In the genomic region with DNA sequence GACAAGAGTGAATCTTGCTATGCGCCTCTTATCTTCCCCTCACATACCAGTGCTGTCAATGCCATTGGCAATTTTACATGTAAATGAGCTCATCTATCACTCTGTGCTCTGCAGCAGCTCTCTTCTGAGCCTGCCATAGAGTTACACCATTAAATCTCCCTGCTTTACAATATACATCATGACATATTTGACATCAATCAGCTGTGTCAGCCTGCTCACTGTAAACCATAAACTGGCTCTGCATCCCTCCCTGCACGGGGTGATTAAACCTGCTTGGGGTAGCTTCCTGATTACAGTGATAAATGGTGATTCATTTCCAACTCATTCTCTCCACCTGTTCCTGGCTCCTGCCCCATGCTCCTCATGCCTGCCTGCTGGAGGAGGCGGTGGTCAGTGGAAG, we compare ENCODE assay signal across 15 mouse cellular contexts.
DNase-seq lines count a peak whose midpoint lies in the region; ATAC-seq lines count a peak whose summit lies in the region.
"Had no signal": no experiment of that assay in that cellular context is flagged by ENCODE, and none has a peak within 500 bp of the region (broad histone marks: within the 10 kb centered on the region; RNA-seq: fewer than 3 reads in every experiment).

No protein-coding gene starts in this region.

- peak; percentile 81 for ATAC-seq in cerebellum, adult (ENCODE audit: insufficient number of reproducible peaks, low FRiP score, low TSS enrichment)
- ATAC-seq in forebrain, embryonic 15.5 days (replicated peaks): 0 out of 2 replicates have a peak, but pooled peaks have one; percentile 16
- ATAC-seq in midbrain, embryonic 15.5 days (replicated peaks): peak; percentile 65; the same call in 1 of the 2 replicates

- H3K9me3 ChIP-seq in forebrain, embryonic 15.5 days: no peaks in the 10 kb centered on the region
- H3K9me3 ChIP-seq in midbrain, embryonic 15.5 days: no peaks in the 10 kb centered on the region
- H3K9me3 ChIP-seq: embryonic facial prominence, embryonic 12.5 days; heart, embryonic 13.5 days had no signal

- no peak for DNase-seq in cerebellum, postnatal 4 days (ENCODE audit: low spot score in 2 of 2)
- peak; percentile 76 to 87 for DNase-seq in cerebellum, adult 18-20 months
- DNase-seq in lung, postnatal 10 days: no peak
- no peak for DNase-seq in embryo, embryonic 10 days (ENCODE audit: low spot score)
- DNase-seq in lung, postnatal 4 days: no peak
- DNase-seq: gastrocnemius, postnatal 36 days; lung, embryonic 14.5 days; right cerebral cortex, postnatal 14 days had no signal

- H3K27me3 ChIP-seq in forebrain, embryonic 15.5 days: no peaks in the 10 kb centered on the region
- no peaks in the 10 kb centered on the region; the same call in 1 of the 2 replicates for H3K27me3 ChIP-seq in midbrain, embryonic 15.5 days (replicated peaks)
- H3K27me3 ChIP-seq: CH12.LX; embryonic facial prominence, embryonic 12.5 days; heart, embryonic 13.5 days had no signal

- H3K4me3 ChIP-seq in forebrain, embryonic 15.5 days: no peak overlapping the region
- no peak overlapping the region for H3K4me3 ChIP-seq in midbrain, embryonic 15.5 days
- H3K4me3 ChIP-seq: embryonic facial prominence, embryonic 12.5 days; heart, embryonic 13.5 days; left cerebral cortex, adult 2 months had no signal

- no peaks in the 10 kb centered on the region for H3K4me1 ChIP-seq in forebrain, embryonic 15.5 days
- peaks cover 13% of the 10 kb centered on the region; the same call in 1 of the 2 replicates for H3K4me1 ChIP-seq in midbrain, embryonic 15.5 days
- H3K4me1 ChIP-seq: embryonic facial prominence, embryonic 12.5 days; heart, embryonic 13.5 days had no signal

- H3K27ac ChIP-seq in forebrain, embryonic 15.5 days (replicated peaks): no peak overlapping the region
- H3K27ac ChIP-seq in midbrain, embryonic 15.5 days: peak overlapping the region; percentile 10
- H3K27ac ChIP-seq: embryonic facial prominence, embryonic 12.5 days; heart, embryonic 13.5 days; left cerebral cortex, adult 2 months had no signal

- 67% methylated on average over 3 of the region's 3 CpGs for WGBS in forebrain, embryonic 15.5 days
- WGBS in midbrain, embryonic 15.5 days: 45% methylated on average over 3 of the region's 3 CpGs

- no peak overlapping the region for H3K9ac ChIP-seq in forebrain, embryonic 15.5 days (replicated peaks)
- no peak overlapping the region for H3K9ac ChIP-seq in midbrain, embryonic 15.5 days
- H3K9ac ChIP-seq: embryonic facial prominence, embryonic 12.5 days; heart, embryonic 13.5 days; lung, embryonic 14.5 days had no signal

- H3K36me3 ChIP-seq in forebrain, embryonic 15.5 days: no peaks in the 10 kb centered on the region
- H3K36me3 ChIP-seq in midbrain, embryonic 15.5 days (replicated peaks): no peaks in the 10 kb centered on the region
- H3K36me3 ChIP-seq: embryonic facial prominence, embryonic 12.5 days; heart, embryonic 13.5 days had no signal

- H3K4me2 ChIP-seq in forebrain, embryonic 15.5 days (replicated peaks): no peak overlapping the region
- H3K4me2 ChIP-seq in midbrain, embryonic 15.5 days: no peak overlapping the region
- H3K4me2 ChIP-seq: embryonic facial prominence, embryonic 12.5 days; heart, embryonic 13.5 days; lung, embryonic 14.5 days had no signal

Comparison
In these comparisons a context has a peak if more than half of its experiments do, and no peak if none do; other contexts are left out.
1. DNase-seq: peak in cerebellum, adult 18-20 months (2 of 2); none in cerebellum, postnatal 4 days (0 of 2), lung, postnatal 10 days (single experiment), embryo, embryonic 10 days (single experiment) and lung, postnatal 4 days (0 of 2).
2. ATAC-seq: peak in every context shown above with its lines; median percentile 81 in cerebellum, adult; 65 in midbrain, embryonic 15.5 days; 16 in forebrain, embryonic 15.5 days.